Mouse (Mus musculus): Measurements from ENCODE around the gene Msrb3. TPM values are rescaled to one million over a fixed set of nuclear protein-coding genes. Genes with fewer than 3 reads are reported as not detected.

Gene Msrb3
- total RNA-seq, 1 experiment from 2014 or later = not detected

GRCm38 (mm10) chr10:120872483-120872862 is 26.4 kb downstream of the Msrb3 start:
- peak; percentile 56 for ATAC-seq (ENCODE audit: extremely low read depth, insufficient number of reproducible peaks, low FRiP score, poor library complexity, severe bottlenecking)

DNA sequence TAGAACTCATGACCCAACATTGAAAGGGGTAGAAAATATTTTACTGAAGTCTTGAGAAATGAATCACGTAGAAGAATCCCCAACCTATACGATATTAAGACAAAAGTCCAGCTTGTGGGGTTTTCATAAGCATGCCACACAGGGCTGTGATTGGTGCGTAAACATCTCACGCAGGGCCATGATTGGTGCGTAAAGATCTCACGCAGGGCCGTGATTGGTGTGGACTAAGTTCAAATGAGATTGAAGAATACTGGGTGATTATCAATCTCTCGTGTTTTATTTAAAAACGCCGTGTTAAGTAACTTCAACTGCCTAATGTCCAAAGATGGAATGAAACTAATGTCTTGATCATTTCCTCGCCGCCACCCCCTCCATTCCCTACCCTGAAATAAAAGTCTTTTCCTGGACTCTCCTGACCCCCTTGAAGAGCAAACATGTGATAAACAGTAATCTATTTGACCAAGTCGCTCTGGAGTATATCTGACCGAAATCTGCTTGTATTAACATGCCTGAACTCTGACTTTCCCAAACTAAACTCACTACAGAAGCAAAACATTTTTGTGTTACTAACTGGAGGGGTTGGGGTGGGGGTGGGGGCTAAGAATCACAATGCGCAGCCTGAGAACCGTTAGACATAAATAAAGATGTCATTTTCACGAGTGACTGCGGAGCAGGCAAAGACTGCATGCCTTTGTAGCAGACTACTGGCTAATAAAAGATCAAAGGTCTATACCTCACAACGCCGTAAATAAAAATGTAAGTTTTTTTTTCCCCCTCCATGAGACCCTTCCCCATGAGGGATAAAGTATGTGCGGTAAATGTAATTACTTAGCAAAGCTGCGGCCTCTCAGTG is 27.0 kb downstream of the Msrb3 start:
- no peak for ATAC-seq (ENCODE audit: extremely low read depth, insufficient number of reproducible peaks, low FRiP score, poor library complexity, severe bottlenecking)

- no peak for ATAC-seq (ENCODE audit: extremely low read depth, insufficient number of reproducible peaks, low FRiP score, poor library complexity, severe bottlenecking)
Observed at GRCm38 (mm10) chr10:120871096-120871495, 27.8 kb downstream of the Msrb3 start.

- no peak for ATAC-seq (ENCODE audit: extremely low read depth, insufficient number of reproducible peaks, low FRiP score, poor library complexity, severe bottlenecking)
Observed at GRCm38 (mm10) chr10:120869241-120869775, 29.6 kb downstream of the Msrb3 start.

- ATAC-seq (ENCODE audit: extremely low read depth, insufficient number of reproducible peaks, low FRiP score, poor library complexity, severe bottlenecking) = peak; percentile 92
Observed at GRCm38 (mm10) chr10:120864446-120864845, 34.5 kb downstream of the Msrb3 start.

DNA sequence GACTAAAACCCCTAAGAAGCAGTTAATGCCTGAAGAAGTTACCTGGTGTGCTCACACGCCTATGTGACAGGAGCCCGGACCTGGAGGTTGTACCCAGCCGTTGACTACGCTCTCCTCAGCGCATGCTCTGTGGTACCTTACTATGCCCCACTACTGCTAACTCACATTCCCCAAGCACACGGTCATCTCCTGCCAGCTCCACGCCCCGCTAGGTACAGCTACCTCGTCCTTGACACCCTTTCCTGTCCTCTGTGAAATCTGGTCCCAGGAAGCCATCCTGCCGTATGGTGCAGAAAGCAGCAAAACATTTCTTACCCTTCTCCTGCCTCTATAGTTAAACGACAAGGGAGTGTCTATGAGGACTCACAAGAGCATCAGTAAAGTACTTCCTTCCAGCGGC is 37.2 kb downstream of the Msrb3 start:
- ATAC-seq (ENCODE audit: extremely low read depth, insufficient number of reproducible peaks, low FRiP score, poor library complexity, severe bottlenecking) = no peak

GRCm38 (mm10) chr10:120861194-120861593 is 37.7 kb downstream of the Msrb3 start:
- ATAC-seq (ENCODE audit: extremely low read depth, insufficient number of reproducible peaks, low FRiP score, poor library complexity, severe bottlenecking) = no peak

- ATAC-seq (ENCODE audit: extremely low read depth, insufficient number of reproducible peaks, low FRiP score, poor library complexity, severe bottlenecking) = peak; percentile 86
Observed at GRCm38 (mm10) chr10:120857531-120858001, 41.3 kb downstream of the Msrb3 start.

DNA sequence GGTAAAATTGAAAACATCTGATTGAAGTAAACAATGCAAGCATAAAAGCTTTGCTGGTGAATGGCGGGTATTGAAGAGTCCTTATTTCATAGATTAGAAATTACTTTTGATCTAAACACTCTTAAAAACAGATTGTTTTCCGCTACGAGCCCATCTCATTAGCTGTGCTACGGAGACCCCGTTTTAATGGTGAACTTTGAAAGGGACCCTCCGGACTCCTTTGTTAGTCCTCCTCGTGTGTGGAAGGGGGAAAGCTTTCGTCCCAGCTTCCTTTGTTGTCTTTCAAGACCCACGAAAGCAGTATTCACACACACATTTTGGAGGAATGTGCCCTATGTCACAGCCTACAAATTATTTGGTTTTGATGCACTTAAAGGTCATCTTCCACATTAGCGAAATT is 44.6 kb downstream of the Msrb3 start:
- ATAC-seq (ENCODE audit: extremely low read depth, insufficient number of reproducible peaks, low FRiP score, poor library complexity, severe bottlenecking) = no peak

DNA sequence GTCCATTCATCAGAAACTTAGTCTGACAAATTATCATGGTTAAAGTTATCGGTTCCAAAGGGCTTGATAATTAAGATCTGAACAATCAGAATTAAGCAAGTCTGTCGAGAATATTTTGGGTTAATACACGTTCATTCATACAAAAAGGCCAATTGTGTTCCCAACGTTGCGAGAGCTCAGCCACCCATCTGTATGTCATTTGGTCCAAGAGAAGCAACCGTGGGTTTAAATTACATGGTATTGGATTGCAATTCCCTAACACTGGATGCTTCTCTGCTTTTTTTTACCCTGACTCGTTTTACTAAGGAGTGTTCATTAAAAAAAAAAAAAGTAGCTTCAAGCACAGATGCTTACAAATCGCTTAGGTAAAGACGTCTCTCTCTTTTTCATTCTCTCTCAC is 45.1 kb downstream of the Msrb3 start:
- ATAC-seq (ENCODE audit: extremely low read depth, insufficient number of reproducible peaks, low FRiP score, poor library complexity, severe bottlenecking) = no peak

GRCm38 (mm10) chr10:120851196-120851781 is 47.6 kb downstream of the Msrb3 start:
- no peak for ATAC-seq (ENCODE audit: extremely low read depth, insufficient number of reproducible peaks, low FRiP score, poor library complexity, severe bottlenecking)

DNA sequence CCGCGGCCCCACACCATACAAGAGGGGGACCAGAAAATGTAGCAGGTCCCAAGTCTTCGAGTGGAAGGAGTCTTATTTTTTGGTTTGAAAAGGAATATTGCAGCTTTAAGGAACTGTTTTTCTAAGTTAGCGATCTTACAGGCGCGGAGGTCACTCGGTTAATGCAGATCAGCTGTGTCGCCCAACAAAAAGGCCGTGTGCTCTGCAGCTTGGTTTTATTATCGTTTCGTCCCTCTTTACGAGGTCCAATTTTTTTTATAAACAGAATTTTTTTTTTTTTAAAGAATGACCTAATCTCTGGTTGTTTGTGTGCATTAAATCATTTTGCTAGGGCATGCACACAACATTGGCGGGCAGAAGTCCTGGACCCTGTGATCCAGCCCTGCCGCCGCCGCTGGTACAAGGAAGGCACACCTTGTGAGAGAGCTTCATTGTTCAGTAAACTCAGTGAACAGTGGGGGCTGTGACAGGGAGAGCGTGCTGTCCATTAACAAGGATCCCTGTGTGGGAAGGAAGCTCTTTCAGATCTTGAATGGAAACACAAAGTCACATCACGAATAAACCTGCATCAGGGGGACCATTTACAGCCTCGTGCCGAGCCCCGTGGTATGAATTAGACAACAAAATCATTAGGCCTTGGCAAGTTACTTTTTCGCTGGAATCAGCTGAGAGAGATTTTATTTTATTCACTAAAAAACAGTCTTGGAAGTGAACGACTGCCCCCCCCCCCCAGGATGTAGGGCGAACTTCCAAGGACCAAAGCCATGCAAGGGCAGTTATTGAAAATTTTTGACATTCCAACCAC is 48.3 kb downstream of the Msrb3 start:
- no peak for ATAC-seq (ENCODE audit: extremely low read depth, insufficient number of reproducible peaks, low FRiP score, poor library complexity, severe bottlenecking)

GRCm38 (mm10) chr10:120848677-120849076 is 50.2 kb downstream of the Msrb3 start:
- peak; percentile 40; the same call in 1 of the 2 replicates for ATAC-seq (ENCODE audit: extremely low read depth, insufficient number of reproducible peaks, low FRiP score, poor library complexity, severe bottlenecking)

DNA sequence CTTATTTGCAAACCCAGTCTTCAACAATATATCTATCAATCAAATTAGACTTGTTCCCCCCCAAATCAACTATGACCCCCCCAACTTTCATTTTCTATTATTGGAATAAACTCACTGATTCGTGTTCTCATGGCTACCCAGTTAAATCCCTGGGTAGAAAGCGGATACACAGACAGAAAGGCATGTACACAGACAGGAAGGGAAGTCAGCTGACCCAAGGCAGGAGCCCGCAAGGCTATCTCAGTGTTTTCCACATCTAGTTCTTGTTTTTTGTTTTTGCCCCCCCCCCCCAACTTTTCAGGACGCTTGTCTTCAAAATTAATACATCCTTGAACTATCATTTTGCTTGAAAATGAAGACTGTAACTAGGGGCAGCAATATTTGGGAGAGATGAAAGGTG is 51.1 kb downstream of the Msrb3 start:
- no peak for ATAC-seq (ENCODE audit: extremely low read depth, insufficient number of reproducible peaks, low FRiP score, poor library complexity, severe bottlenecking)

DNA sequence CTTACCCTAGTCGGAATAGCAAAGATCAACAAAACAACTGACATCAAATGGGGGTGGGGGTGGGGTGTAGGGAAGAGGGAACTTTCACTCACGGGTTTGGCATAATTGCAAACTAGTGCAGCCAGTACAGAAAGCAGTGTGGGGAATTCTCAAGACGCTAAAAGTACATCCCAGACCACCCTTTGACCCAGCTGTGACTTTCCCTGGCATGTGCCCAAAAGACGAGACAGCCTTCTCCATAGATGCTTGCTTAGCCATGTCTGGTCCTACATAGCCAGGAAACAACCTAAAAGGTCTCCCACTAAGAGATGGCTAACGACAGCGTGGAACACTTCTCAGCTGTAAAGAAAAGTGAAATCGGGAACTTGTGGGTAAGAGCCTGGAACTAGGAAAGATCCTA is 58.9 kb downstream of the Msrb3 start:
- no peak for ATAC-seq (ENCODE audit: extremely low read depth, insufficient number of reproducible peaks, low FRiP score, poor library complexity, severe bottlenecking)

DNA sequence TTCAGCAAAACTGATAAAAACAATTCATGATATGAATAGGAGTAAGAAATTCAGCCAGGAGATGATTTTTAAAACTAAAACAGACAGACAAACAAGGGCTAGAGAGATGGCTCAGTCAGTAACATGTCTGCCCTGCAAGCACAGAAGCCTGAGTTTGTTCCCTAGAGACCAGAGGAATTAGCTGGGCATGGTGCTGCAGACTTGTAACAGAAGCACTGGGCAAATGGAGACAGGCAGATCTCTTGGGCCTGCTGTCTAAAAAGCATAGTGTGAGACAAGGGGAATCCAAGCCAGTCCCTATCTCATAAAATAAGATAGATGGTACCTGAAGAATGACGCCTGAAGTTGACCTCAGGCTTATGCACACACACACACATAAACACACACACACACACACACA is 64.4 kb downstream of the Msrb3 start:
- ATAC-seq (ENCODE audit: extremely low read depth, insufficient number of reproducible peaks, low FRiP score, poor library complexity, severe bottlenecking) = no peak

- ATAC-seq (ENCODE audit: extremely low read depth, insufficient number of reproducible peaks, low FRiP score, poor library complexity, severe bottlenecking) = no peak
Observed at GRCm38 (mm10) chr10:120833836-120834235, 65.1 kb downstream of the Msrb3 start.

- no peak for ATAC-seq (ENCODE audit: extremely low read depth, insufficient number of reproducible peaks, low FRiP score, poor library complexity, severe bottlenecking)
Observed at GRCm38 (mm10) chr10:120827761-120828160, 71.1 kb downstream of the Msrb3 start.
